Mouse (Mus musculus) myocyte (in vitro differentiated cells): ENCODE results near the gene Slc22a2.

Source experiments
- E2F4 ChIP-seq: IDR thresholded peaks from one replicate; pipeline ENCODE4 v1.6.1; 2011; ENCODE audit warnings: mild to moderate bottlenecking, control low read depth, moderate library complexity; ENCODE audit not compliant: insufficient read depth
- MYOD1 ChIP-seq, 3 experiments: IDR thresholded peaks; one replicate each; pipeline ENCODE4 v1.6.1; 2011; ENCODE audit warnings: control low read depth in 2 of 3, low read depth in 2 of 3, mild to moderate bottlenecking in 2 of 3, moderate library complexity in 1 of 3; ENCODE audit not compliant: insufficient read length in 2 of 3, control insufficient read depth in 1 of 3
- POLR2A ChIP-seq: IDR thresholded peaks from one replicate; pipeline ENCODE4 v1.6.1; 2011; ENCODE audit warnings: low read depth, mild to moderate bottlenecking, control low read depth, moderate library complexity; ENCODE audit not compliant: insufficient read length
- SRF ChIP-seq: IDR thresholded peaks from one replicate; pipeline ENCODE4 v1.6.1; 2011; ENCODE audit warnings: low read depth; ENCODE audit not compliant: control insufficient read depth, insufficient read length

GRCm38 (mm10) chr17:12672285-12672790 is 88.4 kb downstream of the Slc22a2 start:
- TF ChIP-seq E2F4 (no peak), MYOD1 (IDR thresholded peaks at IDR 0.05; ENCODE audit: control insufficient read depth in 1 of 3, insufficient read length in 2 of 3, low read depth in 2 of 3) (no peak), POLR2A (no peak), SRF (no peak)
